Mouse (Mus musculus) cerebellum, adult 2 months (tissue): ENCODE data around the gene Map6. TPM values are rescaled to one million over a fixed set of nuclear protein-coding genes. Genes with fewer than 3 reads are reported as not detected.

Source experiments
- DNase-seq, 2 experiments: peaks; one replicate each; pipeline ENCODE4 v3.0.0; 2021
- H3K27ac ChIP-seq: fragments of 200-500 bp; 2 replicates; pipeline ENCODE4 v1.5.1; 2012; ENCODE audit warnings: low read length, control low read depth, inconsistent platforms; ENCODE audit not compliant: insufficient read depth
- H3K27me3 ChIP-seq: fragments of 200-500 bp; 2 replicates; pipeline ENCODE4 v1.6.1; 2012; ENCODE audit warnings: inconsistent platforms, mild to moderate bottlenecking, low read length, moderate library complexity; ENCODE audit not compliant: control insufficient read depth, insufficient read depth
- H3K4me1 ChIP-seq: fragments of 200-500 bp; 2 replicates; pipeline ENCODE4 v1.6.1; 2011; ENCODE audit warnings: low read length; ENCODE audit not compliant: control insufficient read depth, insufficient read depth
- H3K4me3 ChIP-seq: fragments of 200-500 bp; replicated peaks from 2 replicates; pipeline ENCODE3; 2011; ENCODE audit warnings: mild to moderate bottlenecking, low read depth, low read length, control low read depth; ENCODE audit not compliant: insufficient read depth
- CTCF ChIP-seq: fragments of 200-500 bp; IDR thresholded peaks from 2 replicates; pipeline ENCODE4 v1.5.1; 2011; ENCODE audit warnings: low read depth, mild to moderate bottlenecking, control low read depth, low read length, moderate library complexity, borderline replicate concordance; ENCODE audit not compliant: insufficient read depth
- POLR2A ChIP-seq: fragments of 200-500 bp; IDR thresholded peaks from 2 replicates; pipeline ENCODE4 v1.6.1; 2011; ENCODE audit warnings: low read length, control low read depth, borderline replicate concordance; ENCODE audit not compliant: insufficient read depth
- WGBS: fragments of 180-500 bp; shearing (Covaris S2); methylation state at CpG from one replicate; pipeline ENCODE4 v1.1.7; 2018; 5-methylcytosine and 5-hydroxymethylcytosine counted together
- polyA plus RNA-seq: library from polyadenylated mRNA; depleted of rRNA; stranded (reverse); fragments of >200 nt; gene quantifications from 2 replicates; pipeline ENCODE4 v1.2.3, GENCODE M21; 2012; rRNA removed

The Map6 gene
- 76.4 and 78.9 TPM in 2 replicates for polyA plus RNA-seq

GRCm38 (mm10) chr7:99267251-99267896 lies at the start of gene Map6:
TSS of gene Map6 (plus strand) at chr7:99267447.
- Histone ChIP-seq H3K27me3 (no peaks in the 10 kb centered on the region), H3K4me3 (peak within 1 kb of the TSS; percentile 75), H3K4me1 (peaks cover 13% of the 10 kb centered on the region), H3K27ac (peak within 1 kb of the TSS; percentile 80)
- peak; percentile 83 to 87 for DNase-seq
- TF ChIP-seq CTCF = no peak
- peak; percentile 54; the same call in 1 of the 2 replicates for TF ChIP-seq POLR2A
- under 1% methylated on average over 34 of the region's 34 CpGs for WGBS

DNA sequence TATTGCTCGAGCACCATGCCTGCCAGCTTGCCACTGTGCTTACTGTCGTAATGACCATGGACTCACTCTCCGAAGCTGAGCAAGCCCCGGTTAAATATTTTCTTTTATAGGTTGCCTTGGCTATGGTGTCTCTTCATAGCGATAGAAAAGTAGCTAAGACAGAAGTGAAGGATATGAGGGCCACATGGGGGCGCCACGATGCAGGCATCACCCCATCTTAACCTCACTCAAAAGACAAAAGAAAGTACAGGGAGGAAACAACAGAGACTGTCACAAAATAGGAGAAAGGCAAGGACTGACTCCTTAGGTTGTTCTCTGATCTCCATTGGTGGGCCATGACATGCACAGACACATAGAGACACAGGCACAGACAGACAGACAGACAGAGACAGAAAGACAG lies 43.0 kb upstream of the Map6 start:
- no peak for DNase-seq
- WGBS = 49% methylated on average over 7 of the region's 7 CpGs

DNA sequence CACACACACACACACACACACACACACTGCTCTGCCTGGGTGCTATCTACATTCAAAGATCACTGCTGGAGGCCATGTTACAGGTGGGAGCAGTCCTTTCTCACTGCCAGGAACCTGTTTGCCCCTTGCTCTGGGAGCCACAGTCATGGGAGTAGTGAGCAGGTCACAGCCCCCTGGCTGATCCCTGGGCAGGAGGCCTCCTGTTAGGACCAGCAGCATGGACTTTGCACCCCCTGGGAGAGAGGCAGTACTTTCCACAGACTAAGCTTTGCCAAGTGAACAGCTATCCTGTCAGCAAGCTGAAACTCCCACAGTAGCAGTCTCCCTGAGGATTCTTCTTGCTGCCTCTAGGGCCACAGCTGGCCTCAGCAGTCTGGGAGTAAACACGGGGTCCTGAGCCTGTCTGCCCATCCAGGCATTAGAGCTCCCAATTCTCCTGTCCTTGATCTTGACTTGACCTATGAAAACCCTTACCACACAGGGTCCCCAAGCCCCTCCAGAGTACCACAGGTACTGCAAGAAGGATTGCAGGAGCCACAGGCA lies 42.5 kb upstream of the Map6 start:
- no peak overlapping the region for H3K4me3 ChIP-seq
- no peaks in the 10 kb centered on the region for H3K27me3 ChIP-seq
- TF ChIP-seq POLR2A (no peak), CTCF (no peak)
- WGBS = 35% methylated on average over 1 of the region's 1 CpGs
- H3K27ac ChIP-seq = no peak overlapping the region
- H3K4me1 ChIP-seq = no peaks in the 10 kb centered on the region
- no peak for DNase-seq

More for the DNA sequence above, 43.0 kb upstream of the Map6 start:
- Histone ChIP-seq H3K27me3 (no peaks in the 10 kb centered on the region), H3K27ac (no peak overlapping the region), H3K4me3 (no peak overlapping the region), H3K4me1 (no peaks in the 10 kb centered on the region)
- TF ChIP-seq POLR2A = no peak
- TF ChIP-seq CTCF = peak; percentile 24; the same call in 1 of the 2 replicates

DNA sequence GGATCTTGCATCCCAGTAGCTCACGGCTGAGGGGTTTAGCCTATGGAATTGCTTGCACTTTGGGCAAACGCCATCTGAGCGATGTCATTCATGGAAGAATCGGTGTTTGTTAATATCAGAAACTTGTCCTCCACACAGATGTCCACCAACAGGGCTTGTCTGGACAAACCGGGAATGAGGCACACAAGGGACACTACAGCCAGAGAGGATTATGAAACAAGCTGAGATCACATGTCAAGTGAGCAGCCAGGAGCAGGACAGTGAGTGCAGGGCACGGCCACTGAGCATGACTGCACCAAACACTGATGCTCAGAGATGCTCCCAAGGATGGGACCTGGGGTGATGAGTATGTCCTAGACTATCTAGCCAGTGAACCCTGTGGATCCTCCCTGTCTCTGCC lies 41.8 kb upstream of the Map6 start:
- 72% methylated on average over 6 of the region's 6 CpGs for WGBS
- Histone ChIP-seq H3K4me3 (no peak overlapping the region), H3K4me1 (no peaks in the 10 kb centered on the region), H3K27ac (no peak overlapping the region), H3K27me3 (no peaks in the 10 kb centered on the region)
- no peak for TF ChIP-seq CTCF
- TF ChIP-seq POLR2A = no peak
- no peak for DNase-seq

DNA sequence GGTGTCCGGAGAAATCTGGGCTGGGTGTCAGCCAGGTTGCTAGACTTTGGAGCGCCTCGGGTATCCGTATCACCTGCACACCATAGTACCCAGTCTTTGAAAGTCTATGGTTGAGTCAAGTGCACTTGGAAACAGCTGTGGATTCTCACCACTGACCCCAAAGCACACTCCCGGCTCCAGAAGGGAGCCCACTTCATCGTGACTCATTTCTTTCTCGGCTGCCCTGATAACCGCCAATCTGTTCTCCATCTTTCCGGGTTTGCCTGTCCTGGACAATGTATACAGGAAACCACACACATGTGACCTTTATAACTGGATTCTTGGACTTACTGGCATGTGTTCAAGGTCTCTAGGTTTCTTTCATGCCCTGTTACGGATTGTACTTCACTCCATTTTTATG lies 40.6 kb upstream of the Map6 start:
- Histone ChIP-seq H3K27me3 (no peaks in the 10 kb centered on the region), H3K27ac (no peak overlapping the region), H3K4me1 (no peaks in the 10 kb centered on the region), H3K4me3 (no peak overlapping the region)
- no peak for DNase-seq
- WGBS = 91% methylated on average over 10 of the region's 10 CpGs
- no peak for TF ChIP-seq CTCF
- TF ChIP-seq POLR2A = no peak

DNA sequence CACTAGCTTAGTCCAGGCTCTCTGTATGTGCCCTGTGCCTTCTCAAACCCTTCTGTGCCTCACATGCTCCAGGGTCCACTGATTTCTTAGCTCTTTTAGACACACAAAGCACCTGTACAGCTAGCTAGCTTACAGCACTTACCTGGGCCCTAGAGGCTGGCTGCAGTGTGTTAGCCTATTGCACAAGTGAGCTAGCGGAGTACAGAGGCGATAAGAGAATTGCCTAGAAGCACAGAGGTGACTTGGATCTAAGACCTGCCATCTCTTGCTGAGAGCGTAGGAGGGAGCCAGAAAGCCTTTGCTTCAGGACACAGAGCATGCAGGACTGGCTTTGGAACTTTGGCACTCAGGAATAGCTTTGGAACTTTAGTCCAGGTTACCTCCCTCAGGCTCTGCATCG lies 40.0 kb upstream of the Map6 start:
- 80% methylated on average over 4 of the region's 4 CpGs for WGBS
- TF ChIP-seq CTCF = no peak
- TF ChIP-seq POLR2A = no peak
- Histone ChIP-seq H3K4me3 (no peak overlapping the region), H3K27me3 (no peaks in the 10 kb centered on the region), H3K27ac (no peak overlapping the region), H3K4me1 (no peaks in the 10 kb centered on the region)
- no peak for DNase-seq

- no peak for DNase-seq
- no peak overlapping the region for H3K4me3 ChIP-seq
- TF ChIP-seq POLR2A (no peak), CTCF (no peak)
- no peaks in the 10 kb centered on the region for H3K27me3 ChIP-seq
- H3K27ac ChIP-seq = no peak overlapping the region
- no peaks in the 10 kb centered on the region; the same call in 1 of the 2 replicates for H3K4me1 ChIP-seq
- WGBS = 83% methylated on average over 8 of the region's 8 CpGs
These were observed 38.4 kb upstream of the Map6 start for GRCm38 (mm10) chr7:99228825-99229224.

GRCm38 (mm10) chr7:99229411-99229810 lies 37.8 kb upstream of the Map6 start:
- no peak for DNase-seq
- peak; percentile 53; the same call in 1 of the 2 replicates for TF ChIP-seq CTCF
- TF ChIP-seq POLR2A = no peak
- no peaks in the 10 kb centered on the region for H3K27me3 ChIP-seq
- no peaks in the 10 kb centered on the region; the same call in 1 of the 2 replicates for H3K4me1 ChIP-seq
- 6% methylated on average over 2 of the region's 2 CpGs for WGBS
- no peak overlapping the region for H3K4me3 ChIP-seq
- no peak overlapping the region for H3K27ac ChIP-seq

- H3K27ac ChIP-seq = no peak overlapping the region
- TF ChIP-seq CTCF (no peak), POLR2A (no peak)
- DNase-seq = no peak
These were observed 37.0 kb upstream of the Map6 start for GRCm38 (mm10) chr7:99230061-99230747.

More at GRCm38 (mm10) chr7:99230061-99230747, 37.0 kb upstream of the Map6 start:
- WGBS = 71% methylated on average over 7 of the region's 7 CpGs
- Histone ChIP-seq H3K4me3 (no peak overlapping the region), H3K27me3 (no peaks in the 10 kb centered on the region), H3K4me1 (no peaks in the 10 kb centered on the region; the same call in 1 of the 2 replicates)
